Mouse (Mus musculus): ENCODE measurements around the gene Olfr1329.
"Not testable (repeated sequence)": the region's sequence is repeated elsewhere in the genome, so short reads cannot be mapped to it uniquely, and the experiment has no call there.

The Olfr1329 gene

GRCm38 (mm10) chr4:118917365-118917764 lies at the start of gene Olfr1329:
Gene Olfr1329 (minus strand): TSS chr4:118917465.
- not testable (repeated sequence) for DNase-seq (ENCODE audit: low read depth, low spot score)

GRCm38 (mm10) chr4:118961141-118961628 lies 43.9 kb upstream of the Olfr1329 start, which contains the start of gene Lao1:
Gene Lao1 (plus strand): TSS chr4:118961578.
- no peak for DNase-seq (ENCODE audit: low read depth, low spot score)

GRCm38 (mm10) chr4:118958812-118959211 lies 41.5 kb upstream of the Olfr1329 start:
- no peak for DNase-seq (ENCODE audit: low read depth, low spot score)

- DNase-seq (ENCODE audit: low read depth, low spot score), result no peak
These were observed 21.2 kb upstream of the Olfr1329 start, which contains the start of gene Olfr1328 for GRCm38 (mm10) chr4:118938512-118938911. Gene Olfr1328 (minus strand): TSS chr4:118938612.

- not testable (repeated sequence) for DNase-seq (ENCODE audit: low read depth, low spot score)
These were observed 14.1 kb upstream of the Olfr1329 start for GRCm38 (mm10) chr4:118931326-118931725.

- no peak for DNase-seq (ENCODE audit: low read depth, low spot score)
These were observed 15.3 kb downstream of the Olfr1329 start for GRCm38 (mm10) chr4:118901981-118902380.

GRCm38 (mm10) chr4:118888297-118888696 lies 29.0 kb downstream of the Olfr1329 start, which contains the start of gene Olfr1330:
Gene Olfr1330 (plus strand): TSS chr4:118888597.
- DNase-seq (ENCODE audit: low read depth, low spot score), result no peak

GRCm38 (mm10) chr4:118867566-118867965 lies 49.7 kb downstream of the Olfr1329 start:
- DNase-seq (ENCODE audit: low read depth, low spot score), result no peak
